Mouse (Mus musculus): ENCODE results near the gene Micu1. TPM values are rescaled to one million over a fixed set of nuclear protein-coding genes. Genes with fewer than 3 reads are reported as not detected.

The Micu1 gene
- polyA plus RNA-seq, 1 experiment from 2014 or later: 88.2 TPM

- H3K9ac ChIP-seq: no peak overlapping the region
Observed at GRCm38 (mm10) chr10:59909357-59909847, 207.1 kb downstream of the Micu1 start.

GRCm38 (mm10) chr10:59911091-59911490, 208.8 kb downstream of the Micu1 start:
- no peak overlapping the region for H3K27ac ChIP-seq (replicated peaks)
- H3K4me2 ChIP-seq (replicated peaks): peak overlapping the region; percentile 38
- peaks cover 56% of the 10 kb centered on the region for H3K4me1 ChIP-seq
- H3K36me3 ChIP-seq: no peaks in the 10 kb centered on the region
- no peak for ATAC-seq (ENCODE audit: insufficient number of reproducible peaks, low FRiP score, low TSS enrichment, low read depth)
- H3K27me3 ChIP-seq: no peaks in the 10 kb centered on the region; the same call in 1 of the 2 replicates
- no peaks in the 10 kb centered on the region for H3K9me3 ChIP-seq (replicated peaks)
- no peak overlapping the region for H3K9ac ChIP-seq
- 31% methylated on average over 6 of the region's 6 CpGs for WGBS
- H3K4me3 ChIP-seq (replicated peaks): 0 out of 2 replicates have a peak overlapping the region, but pooled peaks have one; percentile 0

More at GRCm38 (mm10) chr10:59909357-59909847, 207.1 kb downstream of the Micu1 start:
- no peaks in the 10 kb centered on the region; the same call in 1 of the 2 replicates for H3K27me3 ChIP-seq
- WGBS: 4% methylated on average over 14 of the region's 14 CpGs
- peaks cover 48% of the 10 kb centered on the region for H3K4me1 ChIP-seq
- peak; percentile 63 for ATAC-seq (ENCODE audit: insufficient number of reproducible peaks, low FRiP score, low TSS enrichment, low read depth)
- peak overlapping the region; percentile 86 for H3K27ac ChIP-seq (replicated peaks)
- no peak overlapping the region for H3K4me3 ChIP-seq (replicated peaks)
- H3K36me3 ChIP-seq: no peaks in the 10 kb centered on the region
- H3K9me3 ChIP-seq (replicated peaks): no peaks in the 10 kb centered on the region
- H3K4me2 ChIP-seq (replicated peaks): peak overlapping the region; percentile 35

GRCm38 (mm10) chr10:59911561-59912198, 209.4 kb downstream of the Micu1 start:
- no peak for ATAC-seq (ENCODE audit: insufficient number of reproducible peaks, low FRiP score, low TSS enrichment, low read depth)
- Histone ChIP-seq H3K9me3 (replicated peaks) (no peaks in the 10 kb centered on the region), H3K9ac (no peak overlapping the region), H3K4me3 (replicated peaks) (0 out of 2 replicates have a peak overlapping the region, but pooled peaks have one; percentile 0), H3K27ac (replicated peaks) (no peak overlapping the region; the same call in 1 of the 2 replicates), H3K4me2 (replicated peaks) (peak overlapping the region; percentile 38), H3K27me3 (no peaks in the 10 kb centered on the region; the same call in 1 of the 2 replicates), H3K4me1 (peaks cover 62% of the 10 kb centered on the region), H3K36me3 (no peaks in the 10 kb centered on the region)
- 7% methylated on average over 25 of the region's 25 CpGs for WGBS

Other genes starting within 250 kb of the Micu1 start
- 0.85 TPM in 1 of 2 replicates, not detected in the other for gene Gm10322, start 86.4 kb upstream of the Micu1 start, polyA plus RNA-seq (2015; fragmentation: Nextera tagmentation; extraction: Ambion mirVana)
- 40.7 and 40.8 TPM in 2 replicates for gene Mcu, start 85.8 kb upstream of the Micu1 start, polyA plus RNA-seq (2015; fragmentation: Nextera tagmentation; extraction: Ambion mirVana)
- gene Dnajb12, start 177.1 kb downstream of the Micu1 start, polyA plus RNA-seq (2015; fragmentation: Nextera tagmentation; extraction: Ambion mirVana): 24.1 and 24.8 TPM in 2 replicates
- gene Ddit4, start 249.4 kb downstream of the Micu1 start, polyA plus RNA-seq (2015; fragmentation: Nextera tagmentation; extraction: Ambion mirVana): 83.3 and 89.1 TPM in 2 replicates